Mouse (Mus musculus) forebrain, embryonic 11.5 days (tissue): Measurements from ENCODE around the gene Lingo1. TPM values are rescaled to one million over a fixed set of nuclear protein-coding genes. Genes with fewer than 3 reads are reported as not detected.

Source experiments
- ATAC-seq: fragments of 200-750 bp; cut with Nextera tagmentation; replicated peaks from 2 replicates; pipeline ENCODE4 v1.8.0; 2017; ENCODE audit warnings: moderate TSS enrichment; ENCODE audit not compliant: low FRiP score
- DNase-seq: peaks from one replicate; pipeline ENCODE4 v3.0.0-alpha.2; 2017; ENCODE audit warnings: low spot score
- H3K27ac ChIP-seq: fragments of 300-500 bp; sonication (generic); 2 replicates; pipeline ENCODE4 v1.5.1; 2014; ENCODE audit warnings: low read depth, low read length
- H3K27me3 ChIP-seq: fragments of 300-500 bp; sonication (generic); 2 replicates; pipeline ENCODE4 v1.6.1; 2014; ENCODE audit warnings: mild to moderate bottlenecking, low read length, mixed read lengths; ENCODE audit not compliant: control insufficient read depth, insufficient read depth
- H3K36me3 ChIP-seq: fragments of 300-500 bp; sonication (generic); 2 replicates; pipeline ENCODE4 v1.6.1; 2014; ENCODE audit warnings: mild to moderate bottlenecking, low read length, moderate library complexity, mixed read lengths; ENCODE audit not compliant: control insufficient read depth, insufficient read depth
- H3K4me1 ChIP-seq: fragments of 300-500 bp; sonication (generic); replicated peaks from 2 replicates; pipeline ENCODE4 v1.6.1; 2014; ENCODE audit warnings: low read length, mixed read lengths; ENCODE audit not compliant: control insufficient read depth, insufficient read depth
- H3K4me2 ChIP-seq: fragments of 300-500 bp; sonication (generic); 2 replicates; pipeline ENCODE4 v1.6.1; 2014; ENCODE audit warnings: low read depth, mild to moderate bottlenecking, low read length, moderate library complexity, mixed read lengths; ENCODE audit not compliant: severe bottlenecking
- H3K4me3 ChIP-seq: fragments of 300-500 bp; sonication (generic); 2 replicates; pipeline ENCODE4 v1.5.1; 2014; ENCODE audit warnings: low read depth, low read length
- H3K9ac ChIP-seq: fragments of 300-500 bp; sonication (generic); 2 replicates; pipeline ENCODE4 v1.6.1; 2014; ENCODE audit warnings: low read length
- H3K9me3 ChIP-seq: fragments of 300-500 bp; sonication (generic); 2 replicates; pipeline ENCODE4 v1.6.1; 2016; ENCODE audit warnings: low read length, mixed read lengths; ENCODE audit not compliant: control insufficient read depth
- WGBS: fragments of 180-500 bp; shearing (Covaris S2); extraction: QIAGEN DNeasy Blood & Tissue Kit; methylation state at CpG from one replicate; pipeline ENCODE4 v1.1.7; 2014; 5-methylcytosine and 5-hydroxymethylcytosine counted together
- polyA plus RNA-seq: library from polyadenylated mRNA; unstranded; fragments of >200 nt; fragmentation: Nextera tagmentation; extraction: Ambion mirVana; gene quantifications from 2 replicates; pipeline ENCODE4 v1.2.1, GENCODE M21; 2014

Lingo1 gene
- polyA plus RNA-seq, 1 experiment from 2014 or later: 2.5 TPM

DNA sequence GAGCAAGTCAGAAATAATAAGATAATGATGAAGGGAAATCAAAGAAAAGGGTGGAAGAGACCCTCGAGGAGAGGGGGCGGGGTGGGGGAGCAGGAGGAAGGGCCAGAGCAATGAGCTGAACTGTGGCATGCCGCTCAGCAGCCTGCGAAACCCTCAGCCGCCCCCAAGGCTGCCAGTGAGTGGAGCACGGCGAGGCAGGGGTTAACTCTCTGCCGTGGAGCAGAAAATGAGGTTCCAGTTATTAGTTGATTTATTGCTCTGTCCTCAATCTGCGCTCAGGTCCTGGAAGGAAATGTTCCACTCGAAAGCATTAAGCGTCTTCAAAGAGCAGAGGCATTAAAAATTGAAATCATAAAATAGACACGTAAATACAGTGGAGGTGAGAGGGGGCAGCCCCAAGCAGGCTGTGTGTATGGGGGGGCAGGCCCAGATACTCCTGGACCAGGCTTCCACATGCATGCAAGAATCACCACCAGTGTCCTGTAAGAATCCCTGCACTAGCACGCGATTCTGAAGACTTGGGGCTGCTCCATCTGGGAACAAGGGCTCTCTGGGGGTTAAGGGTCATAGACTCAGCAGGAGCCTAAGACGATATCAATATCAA lies 89.7 kb downstream of the Lingo1 start:
- no peak for ATAC-seq
- Histone ChIP-seq H3K9me3 (no peaks in the 10 kb centered on the region), H3K4me1 (no peaks in the 10 kb centered on the region), H3K36me3 (no peaks in the 10 kb centered on the region), H3K9ac (no peak overlapping the region), H3K27ac (no peak overlapping the region), H3K4me3 (no peak overlapping the region), H3K27me3 (no peaks in the 10 kb centered on the region), H3K4me2 (no peak overlapping the region)
- DNase-seq: no peak
- 78% methylated on average over 15 of the region's 15 CpGs for WGBS

DNA sequence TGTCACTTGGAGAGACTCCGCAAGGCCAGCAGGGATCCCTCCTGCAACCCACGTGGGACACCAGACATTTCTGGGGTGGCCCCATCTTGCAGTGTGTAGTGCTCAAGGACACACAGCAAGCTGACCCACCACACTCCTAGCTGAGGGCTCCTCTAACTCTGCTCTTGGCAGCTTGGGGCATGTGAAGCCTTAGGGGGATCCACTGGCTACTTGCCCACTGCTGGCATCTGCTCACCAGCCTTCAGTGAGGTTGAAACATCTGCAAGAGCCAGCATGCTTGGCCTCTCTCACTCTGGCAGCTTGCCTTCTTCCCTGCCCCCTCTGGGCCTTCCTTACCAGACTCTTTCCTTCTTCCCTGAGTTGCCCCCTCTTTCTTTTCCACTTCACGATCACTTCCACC lies 94.9 kb downstream of the Lingo1 start:
- no peaks in the 10 kb centered on the region for H3K27me3 ChIP-seq
- no peak overlapping the region for H3K27ac ChIP-seq
- no peak overlapping the region for H3K4me2 ChIP-seq
- DNase-seq (no peak), ATAC-seq (no peak)
- H3K4me3 ChIP-seq: no peak overlapping the region
- H3K9me3 ChIP-seq: no peaks in the 10 kb centered on the region
- no peaks in the 10 kb centered on the region; the same call in 1 of the 2 replicates for H3K4me1 ChIP-seq
- WGBS: 71% methylated on average over 3 of the region's 3 CpGs
- H3K9ac ChIP-seq: no peak overlapping the region
- H3K36me3 ChIP-seq: no peaks in the 10 kb centered on the region

DNA sequence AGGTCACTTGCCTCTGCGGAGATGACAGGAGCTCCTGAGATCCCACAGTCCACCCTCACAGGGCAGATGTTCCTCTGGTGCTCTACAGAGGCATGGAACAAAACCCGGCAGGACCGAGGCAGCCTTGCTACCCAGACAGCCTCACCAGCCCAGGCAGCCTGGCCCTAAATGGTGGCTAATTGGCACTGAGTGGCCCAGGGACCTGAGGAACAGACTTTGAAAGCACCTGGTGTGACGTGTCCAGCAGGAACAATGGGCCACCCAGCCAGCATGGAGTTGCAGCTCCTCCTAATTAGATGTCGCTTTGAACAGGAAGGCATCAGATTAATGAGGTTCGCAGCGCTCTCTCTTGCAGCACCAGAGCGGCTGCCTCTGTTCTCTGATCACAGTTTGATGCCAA lies 95.4 kb downstream of the Lingo1 start:
- DNase-seq (peak; percentile 65), ATAC-seq (no peak)
- H3K4me2 ChIP-seq: no peak overlapping the region
- no peaks in the 10 kb centered on the region for H3K9me3 ChIP-seq
- H3K27me3 ChIP-seq: no peaks in the 10 kb centered on the region
- no peaks in the 10 kb centered on the region; the same call in 1 of the 2 replicates for H3K4me1 ChIP-seq
- H3K4me3 ChIP-seq: no peak overlapping the region
- 34% methylated on average over 8 of the region's 8 CpGs for WGBS
- H3K27ac ChIP-seq: no peak overlapping the region
- no peaks in the 10 kb centered on the region for H3K36me3 ChIP-seq
- no peak overlapping the region for H3K9ac ChIP-seq

DNA sequence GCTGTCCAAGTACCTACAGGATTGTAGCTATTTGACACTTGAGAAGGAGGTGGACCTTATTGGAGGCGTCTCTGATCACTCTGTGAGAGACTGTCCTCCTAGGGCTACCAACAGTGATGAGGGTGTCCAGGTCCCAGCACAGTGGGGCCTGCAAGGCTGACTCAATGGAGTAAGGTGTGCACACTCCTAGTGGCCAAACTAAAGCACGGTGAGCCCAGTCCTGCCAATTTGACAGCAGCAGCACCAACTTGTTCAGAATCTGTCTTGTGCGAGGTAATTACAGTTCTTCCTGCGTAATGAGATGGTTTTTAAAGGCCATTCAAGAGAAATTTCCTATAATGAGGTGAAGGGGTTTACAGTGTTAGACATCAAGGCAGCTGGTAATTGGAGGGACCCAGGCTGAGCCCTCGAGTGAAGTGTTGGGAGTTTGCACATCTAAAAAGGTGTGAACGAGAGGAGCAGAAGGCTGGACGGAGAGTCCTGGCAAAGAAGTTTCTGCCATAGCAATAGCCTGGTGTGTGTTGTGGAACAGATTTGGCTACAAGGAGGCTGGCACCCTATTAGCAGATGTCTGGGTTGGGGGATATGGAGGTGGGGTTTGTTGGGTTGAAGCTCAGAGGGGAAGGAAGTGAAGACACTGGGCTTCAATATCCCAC lies 97.4 kb downstream of the Lingo1 start:
- no peak for ATAC-seq
- no peak overlapping the region for H3K27ac ChIP-seq
- no peak overlapping the region for H3K9ac ChIP-seq
- H3K4me3 ChIP-seq: no peak overlapping the region
- no peaks in the 10 kb centered on the region for H3K27me3 ChIP-seq
- no peak for DNase-seq
- no peak overlapping the region for H3K4me2 ChIP-seq
- no peaks in the 10 kb centered on the region for H3K36me3 ChIP-seq
- no peaks in the 10 kb centered on the region; the same call in 1 of the 2 replicates for H3K4me1 ChIP-seq
- H3K9me3 ChIP-seq: no peaks in the 10 kb centered on the region
- WGBS: 69% methylated on average over 7 of the region's 7 CpGs

DNA sequence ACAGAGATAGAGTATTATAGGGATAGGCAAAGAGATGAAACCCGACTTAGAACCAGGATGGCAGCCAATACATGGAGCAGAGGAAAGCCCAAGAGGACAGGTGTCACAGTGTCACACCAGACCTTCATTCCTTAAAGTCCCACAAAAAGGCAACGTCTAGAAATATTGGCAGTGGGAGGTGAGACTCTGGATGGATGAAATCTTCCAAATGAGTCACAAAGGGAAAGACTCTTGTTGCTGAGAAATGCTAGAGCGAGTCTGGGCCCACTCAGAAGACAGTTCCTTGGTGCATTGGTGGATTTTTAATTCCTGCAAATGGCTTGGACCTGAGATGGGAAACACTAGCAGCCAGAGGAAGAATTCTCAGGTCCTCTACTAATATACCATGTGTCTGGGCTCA lies 102.2 kb downstream of the Lingo1 start:
- ATAC-seq (no peak), DNase-seq (no peak)
- 86% methylated on average over 3 of the region's 3 CpGs for WGBS
- no peaks in the 10 kb centered on the region for H3K36me3 ChIP-seq
- no peaks in the 10 kb centered on the region for H3K27me3 ChIP-seq
- no peak overlapping the region for H3K27ac ChIP-seq
- no peak overlapping the region for H3K9ac ChIP-seq
- no peak overlapping the region for H3K4me2 ChIP-seq
- H3K4me1 ChIP-seq: no peaks in the 10 kb centered on the region
- no peaks in the 10 kb centered on the region for H3K9me3 ChIP-seq
- no peak overlapping the region for H3K4me3 ChIP-seq

DNA sequence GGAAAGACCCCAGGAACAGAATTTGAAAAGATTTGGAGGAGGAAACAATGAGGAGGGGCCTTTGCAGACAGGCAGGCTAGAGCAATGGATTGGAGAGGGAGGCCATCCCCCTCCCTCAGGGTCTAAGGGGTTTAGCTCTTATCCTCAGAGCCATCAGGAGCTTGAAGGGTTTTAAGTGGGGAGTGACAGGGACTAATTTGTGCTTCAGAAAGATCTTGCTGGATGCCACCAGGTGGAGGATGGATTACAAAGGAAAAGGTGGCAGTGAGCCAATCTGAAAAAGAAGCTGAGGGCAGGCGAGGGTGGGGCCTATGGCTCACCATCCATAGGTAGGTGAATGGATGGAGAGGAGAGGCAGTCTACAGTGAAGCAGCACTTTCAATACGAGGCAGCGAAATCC lies 105.0 kb downstream of the Lingo1 start:
- Histone ChIP-seq H3K4me2 (no peak overlapping the region), H3K4me3 (no peak overlapping the region), H3K9ac (no peak overlapping the region), H3K9me3 (no peaks in the 10 kb centered on the region), H3K36me3 (no peaks in the 10 kb centered on the region), H3K27ac (no peak overlapping the region), H3K4me1 (no peaks in the 10 kb centered on the region), H3K27me3 (no peaks in the 10 kb centered on the region)
- WGBS: 91% methylated on average over 3 of the region's 3 CpGs
- ATAC-seq: no peak
- DNase-seq: no peak

DNA sequence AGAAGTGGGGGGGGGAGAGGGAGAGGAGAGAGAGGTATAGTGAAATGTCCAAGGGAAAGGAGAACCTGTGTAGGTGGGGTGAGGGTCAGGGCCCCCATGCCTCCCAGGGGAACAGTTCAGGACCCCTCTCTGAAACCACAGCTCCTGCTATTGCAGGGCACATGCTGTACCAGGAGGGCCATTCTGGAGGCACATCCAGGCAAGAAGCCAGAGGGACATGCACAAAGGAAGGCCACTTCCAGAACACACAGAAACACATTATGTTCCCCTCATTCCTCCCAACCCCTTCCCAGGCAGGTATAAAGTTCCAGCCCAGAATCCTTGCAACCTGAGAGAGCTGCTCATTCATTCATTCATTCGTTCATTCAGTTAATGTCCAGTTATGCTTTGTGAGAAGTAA lies 105.6 kb downstream of the Lingo1 start:
- Histone ChIP-seq H3K4me3 (no peak overlapping the region), H3K9me3 (no peaks in the 10 kb centered on the region)
- DNase-seq: no peak

DNA sequence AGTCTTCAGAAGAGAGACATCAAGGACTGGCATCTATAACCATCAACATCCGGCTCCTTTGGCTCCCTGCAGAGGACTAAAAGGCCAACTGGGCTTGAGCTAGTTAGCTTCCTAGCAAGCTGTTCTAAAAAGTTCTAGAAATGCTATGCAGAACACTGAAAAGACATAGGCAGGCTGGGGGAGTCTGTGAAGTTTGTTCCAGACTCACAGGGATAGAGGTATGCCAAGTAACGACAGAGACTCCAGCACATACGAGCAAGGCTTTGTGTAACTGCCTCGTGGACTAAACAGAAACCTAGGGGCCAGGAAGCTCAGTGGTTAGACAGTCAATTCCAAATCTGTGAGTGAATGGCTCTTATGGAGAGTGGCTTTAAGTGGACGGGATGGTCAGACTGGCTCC lies 108.8 kb downstream of the Lingo1 start:
- Histone ChIP-seq H3K4me1 (no peaks in the 10 kb centered on the region), H3K36me3 (no peaks in the 10 kb centered on the region), H3K27me3 (no peaks in the 10 kb centered on the region), H3K9ac (no peak overlapping the region), H3K4me3 (no peak overlapping the region), H3K4me2 (no peak overlapping the region), H3K27ac (no peak overlapping the region), H3K9me3 (no peaks in the 10 kb centered on the region)
- 89% methylated on average over 5 of the region's 5 CpGs for WGBS
- DNase-seq (no peak), ATAC-seq (no peak)

More for the DNA sequence above, 105.6 kb downstream of the Lingo1 start:
- Histone ChIP-seq H3K27me3 (no peaks in the 10 kb centered on the region), H3K9ac (no peak overlapping the region), H3K4me1 (no peaks in the 10 kb centered on the region), H3K4me2 (no peak overlapping the region), H3K27ac (no peak overlapping the region), H3K36me3 (no peaks in the 10 kb centered on the region)
- 81% methylated on average over 1 of the region's 1 CpGs for WGBS
- no peak for ATAC-seq

DNA sequence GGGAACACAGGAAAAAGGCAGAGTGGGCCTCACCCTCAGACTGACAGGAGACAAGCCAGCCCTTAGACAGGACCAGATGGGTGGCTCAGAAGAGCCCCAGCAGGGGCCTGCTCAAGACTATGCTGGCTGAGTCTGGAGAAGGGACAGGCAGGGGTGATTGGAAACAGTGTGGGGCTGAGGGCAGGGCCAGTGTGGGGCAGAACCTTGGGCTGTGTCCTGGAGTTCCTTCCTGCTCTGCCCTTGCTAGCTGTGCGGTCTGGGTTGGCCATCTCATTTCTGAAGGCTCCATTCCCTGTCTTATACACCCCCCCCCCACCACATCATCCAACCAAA lies 109.2 kb downstream of the Lingo1 start:
- ATAC-seq: no peak
- Histone ChIP-seq H3K4me1 (no peaks in the 10 kb centered on the region), H3K9ac (no peak overlapping the region), H3K9me3 (no peaks in the 10 kb centered on the region), H3K4me2 (no peak overlapping the region), H3K36me3 (no peaks in the 10 kb centered on the region), H3K27ac (no peak overlapping the region), H3K4me3 (no peak overlapping the region), H3K27me3 (no peaks in the 10 kb centered on the region)
- WGBS: 85% methylated on average over 1 of the region's 1 CpGs
- DNase-seq: no peak
